Mouse (Mus musculus) heart, adult 2 months (tissue): Measurements from ENCODE around the gene Gpr89.

Experiments
- CTCF ChIP-seq: fragments of 200-600 bp; IDR thresholded peaks from 2 replicates; pipeline ENCODE4 v1.8.1; 2022; ENCODE audit warnings: antibody characterized with exemption, mild to moderate bottlenecking, moderate library complexity
- EP300 ChIP-seq: fragments of 200-500 bp; IDR thresholded peaks from 2 replicates; pipeline ENCODE4 v1.6.1; 2011; ENCODE audit warnings: low read depth, low read length, control low read depth; ENCODE audit not compliant: insufficient read depth
- POLR2A ChIP-seq: fragments of 200-500 bp; IDR thresholded peaks from 2 replicates; pipeline ENCODE4 v1.6.1; 2011; ENCODE audit warnings: mild to moderate bottlenecking, low read depth, low read length, control low read depth; ENCODE audit not compliant: insufficient read depth

GRCm38 (mm10) chr3:96820116-96820915, 84.8 kb downstream of the Gpr89 start:
- no peak for TF ChIP-seq EP300
- no peak for TF ChIP-seq CTCF
- TF ChIP-seq POLR2A: no peak
